ENCODE assay signal across 8 mouse cellular contexts in the genomic region with DNA sequence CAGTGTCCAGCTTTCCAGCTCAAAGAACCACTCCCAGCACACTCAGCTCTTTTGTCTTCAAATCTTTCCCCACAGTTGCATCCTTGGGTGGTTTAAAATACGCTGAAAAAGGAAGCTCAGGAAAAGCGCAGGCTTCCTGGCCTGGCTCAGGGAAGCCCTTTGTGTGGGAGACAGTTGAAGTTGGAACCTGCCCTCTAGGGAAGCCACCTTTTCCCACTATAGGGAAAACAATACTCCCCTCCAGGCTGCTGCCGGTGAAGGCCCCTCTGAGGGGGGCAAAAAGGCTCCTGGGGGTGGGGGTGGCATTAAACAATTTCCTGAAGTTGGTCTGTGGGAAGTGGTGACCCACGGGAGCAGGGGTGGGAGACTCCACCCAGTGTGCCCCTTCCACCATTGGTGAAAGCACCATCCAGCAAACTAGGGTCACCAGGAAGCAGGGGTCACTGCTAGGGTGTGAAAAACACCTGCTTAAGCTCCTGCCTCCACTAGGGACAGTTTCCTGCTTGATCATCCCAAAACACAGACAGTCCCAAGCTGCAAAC. TPM values are rescaled to one million over a fixed set of nuclear protein-coding genes. Genes with fewer than 3 reads are reported as not detected.
DNase-seq lines count a peak whose midpoint lies in the region; ATAC-seq and TF ChIP-seq lines count a peak whose summit lies in the region.

No protein-coding gene starts in this region.

- H3K9me3 ChIP-seq in forebrain, embryonic 10.5 days, result no peaks in the 10 kb centered on the region
- no peaks in the 10 kb centered on the region for H3K9me3 ChIP-seq in forebrain, postnatal 0 days (ENCODE audit: low read length)

- H3K36me3 ChIP-seq in forebrain, embryonic 10.5 days (replicated peaks), result peaks cover 61% of the 10 kb centered on the region
- H3K36me3 ChIP-seq in forebrain, postnatal 0 days (ENCODE audit: insufficient read depth), result no peaks in the 10 kb centered on the region

- 0 out of 2 replicates have a peak, but pooled peaks cover 4% of the 10 kb centered on the region for H3K27me3 ChIP-seq in forebrain, embryonic 10.5 days (ENCODE audit: poor library complexity, severe bottlenecking)
- no peaks in the 10 kb centered on the region for H3K27me3 ChIP-seq in forebrain, postnatal 0 days (ENCODE audit: insufficient read depth, low read length)

- intact Hi-C loops in heart, postnatal 10 days (cut with DNase I), result no loop called here

- peak overlapping the region; percentile 97 for H3K27ac ChIP-seq in forebrain, embryonic 10.5 days
- H3K27ac ChIP-seq in forebrain, postnatal 0 days (ENCODE audit: low read depth, low read length), result no peak overlapping the region
- H3K27ac ChIP-seq in brown adipose tissue, adult 24 weeks (replicated peaks; ENCODE audit: low read depth, low read length), result peak overlapping the region; percentile 93

- no peak for TF ChIP-seq CTCF in forebrain, postnatal 0 days (IDR thresholded peaks at IDR 0.05; ENCODE audit: low read depth)

- no peak for DNase-seq in forebrain, embryonic 10.5 days (ENCODE audit: extremely low spot score, low spot score)
- no peak for DNase-seq in forebrain, postnatal 0 days
- DNase-seq in heart, postnatal 10 days, result peak; percentile 46 to 59
- DNase-seq in lung, postnatal 10 days, result peak; percentile 52
- no peak for DNase-seq in adrenal gland, adult 8-10 months
- DNase-seq in right cerebral cortex, postnatal 4 days, result no peak

- no peak overlapping the region for H3K9ac ChIP-seq in forebrain, postnatal 0 days

- no peak for ATAC-seq in forebrain, postnatal 0 days
- no peak for ATAC-seq in granulocyte monocyte progenitor cell, adult 5-6 weeks (replicated peaks; ENCODE audit: poor library complexity, severe bottlenecking)

- peak overlapping the region; percentile 16; the same call in 1 of the 2 replicates for H3K4me3 ChIP-seq in forebrain, embryonic 10.5 days
- no peak overlapping the region for H3K4me3 ChIP-seq in forebrain, postnatal 0 days (ENCODE audit: low read depth, low read length)
- H3K4me3 ChIP-seq in brown adipose tissue, adult 24 weeks (ENCODE audit: insufficient read depth, low read depth, low read length), result peak overlapping the region; percentile 26

- 29% methylated on average over 4 of the region's 4 CpGs for WGBS in forebrain, embryonic 10.5 days
- WGBS in forebrain, postnatal 0 days, result 19% methylated on average over 4 of the region's 4 CpGs

- H3K4me2 ChIP-seq in forebrain, postnatal 0 days (ENCODE audit: low read depth), result no peak overlapping the region

- H3K4me1 ChIP-seq in forebrain, embryonic 10.5 days, result peaks cover 100% of the 10 kb centered on the region
- peaks cover 37% of the 10 kb centered on the region for H3K4me1 ChIP-seq in forebrain, postnatal 0 days (ENCODE audit: insufficient read depth)
- H3K4me1 ChIP-seq in brown adipose tissue, adult 24 weeks (ENCODE audit: control insufficient read depth, insufficient read depth, insufficient read length, low read length), result peaks cover 85% of the 10 kb centered on the region

RNA-seq across cellular contexts. Expression of a gene that starts 25.6 kb away (rescaled TPM):
- polyA plus RNA-seq in forebrain, embryonic 10.5 days (2016; fragmentation: Nextera tagmentation; extraction: Ambion mirVana), result 25.4 and 26.7 TPM in 2 replicates
- 23.8 and 38.7 TPM in 2 replicates for total RNA-seq in forebrain, postnatal 0 days (2014; rRNA removed)
- polyA plus RNA-seq in forebrain, postnatal 0 days (2015; fragmentation: Nextera tagmentation; extraction: Ambion mirVana), result 5.0 and 6.8 TPM in 2 replicates
- polyA plus RNA-seq in brown adipose tissue, adult 24 weeks (2012; ENCODE audit: insufficient read depth, insufficient read length, missing spikeins), result 5.6 and 8.9 TPM in 2 replicates
- total RNA-seq in heart, postnatal 10 days (2021), result 10 to 100 TPM; 54.0 to 54.3 TPM
- 10 to 100 TPM; 23.7 to 32.6 (median 28.4) TPM for total RNA-seq in adrenal gland, adult 8-10 months (2022)
- 19.2 and 22.6 TPM in 2 replicates for total RNA-seq in granulocyte monocyte progenitor cell, adult 5-6 weeks (2014; fragmentation: Nextera tagmentation)
- 8.1 and 8.5 TPM in 2 replicates for total RNA-seq in granulocyte monocyte progenitor cell, adult 5-6 weeks (2017)

RNA-seq across cellular contexts. Expression of a gene that starts 45.8 kb away (rescaled TPM):
- 27.0 and 29.8 TPM in 2 replicates for polyA plus RNA-seq in forebrain, embryonic 10.5 days (2016; fragmentation: Nextera tagmentation; extraction: Ambion mirVana)
- 52.6 and 65.6 TPM in 2 replicates for total RNA-seq in forebrain, postnatal 0 days (2014; rRNA removed)
- 9.0 and 10.9 TPM in 2 replicates for polyA plus RNA-seq in forebrain, postnatal 0 days (2015; fragmentation: Nextera tagmentation; extraction: Ambion mirVana)
- 21.0 and 21.6 TPM in 2 replicates for polyA plus RNA-seq in brown adipose tissue, adult 24 weeks (2012; ENCODE audit: insufficient read depth, insufficient read length, missing spikeins)
- total RNA-seq in heart, postnatal 10 days (2021), result 10 to 100 TPM; 38.2 to 45.5 TPM
- 10 to 100 TPM; 62.3 to 73.6 (median 67.1) TPM for total RNA-seq in adrenal gland, adult 8-10 months (2022)
- total RNA-seq in granulocyte monocyte progenitor cell, adult 5-6 weeks (2014; fragmentation: Nextera tagmentation), result 42.3 and 47.0 TPM in 2 replicates
- total RNA-seq in granulocyte monocyte progenitor cell, adult 5-6 weeks (2017), result 29.8 and 32.5 TPM in 2 replicates

Comparison
In these comparisons a context has a peak if more than half of its experiments do, and no peak if none do; other contexts are left out.
1. DNase-seq: peak in heart, postnatal 10 days (2 of 2) and lung, postnatal 10 days (single experiment); none in forebrain, embryonic 10.5 days (single experiment), forebrain, postnatal 0 days (single experiment), adrenal gland, adult 8-10 months (single experiment) and right cerebral cortex, postnatal 4 days (single experiment).